Mouse (Mus musculus) liver, adult (tissue): ENCODE data around the gene Olfr710.
"Not testable (repeated sequence)": the region's sequence is repeated elsewhere in the genome, so short reads cannot be mapped to it uniquely, and the experiment has no call there.

Experiments used
- GATA4 ChIP-seq: IDR thresholded peaks from 2 replicates; pipeline ENCODE4 v1.6.1; 2014; ENCODE audit warnings: mild to moderate bottlenecking, low read length; ENCODE audit not compliant: insufficient replicate concordance

Olfr710 gene

DNA sequence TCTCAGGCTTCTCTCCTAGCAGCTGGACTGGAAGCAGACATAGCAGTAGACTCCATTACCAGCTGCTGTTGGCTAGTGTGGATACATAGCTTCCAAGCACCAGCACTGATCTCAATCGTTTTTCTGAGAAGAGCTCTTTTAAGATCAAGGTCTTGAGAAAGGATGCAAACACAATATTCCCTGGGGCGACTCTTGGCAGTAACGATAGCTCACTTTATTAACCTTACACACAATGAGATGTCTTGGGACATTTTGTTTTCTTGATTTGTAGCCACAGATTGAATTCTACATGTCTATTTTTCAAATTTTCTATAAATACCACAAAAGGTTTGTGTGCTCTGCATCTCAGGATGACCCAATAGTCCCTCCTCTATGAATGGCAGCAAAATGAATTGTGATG lies at the start of gene Olfr710:
Gene Olfr710 (minus strand): TSS at position 101 of the 400 bp plus-strand sequence.
- TF ChIP-seq GATA4, result no peak

DNA sequence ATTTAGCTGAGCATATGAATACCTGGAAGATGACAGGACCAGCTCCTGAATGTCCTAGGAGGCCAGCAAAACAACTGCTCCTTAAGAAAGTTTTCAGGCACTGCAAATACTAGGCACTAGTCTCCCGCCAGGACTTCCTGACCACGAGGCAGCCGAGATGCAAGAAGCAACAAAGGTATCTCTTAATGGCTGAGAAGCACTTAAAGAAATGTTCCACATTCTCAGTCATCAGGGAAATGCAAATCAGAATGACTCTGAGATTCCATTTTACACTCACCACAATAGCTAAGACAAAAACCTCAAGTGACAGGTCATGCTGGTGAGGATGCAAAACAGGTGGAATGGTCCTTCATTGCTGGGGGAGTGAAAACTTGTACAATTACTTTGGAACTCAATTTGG lies 37.1 kb upstream of the Olfr710 start:
- TF ChIP-seq GATA4, result no peak

DNA sequence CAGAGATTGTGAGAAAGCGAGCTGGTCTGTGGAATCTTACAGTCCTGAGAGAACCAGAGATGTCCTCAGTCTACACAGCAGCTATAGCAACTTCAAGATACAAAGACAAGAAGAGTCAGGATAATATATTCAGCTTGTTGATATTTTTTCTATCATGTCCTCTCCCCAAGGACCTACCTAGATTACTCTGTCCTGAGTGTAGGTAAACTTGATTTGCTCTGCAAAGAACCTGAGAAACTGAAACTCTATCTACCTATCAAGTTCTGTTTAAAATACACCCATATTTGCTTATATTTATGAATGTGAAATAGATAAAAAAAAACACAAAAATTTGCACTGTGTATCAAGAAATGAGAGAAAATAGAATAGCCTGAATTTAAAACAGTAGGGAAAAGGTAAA lies 27.2 kb upstream of the Olfr710 start, which contains the start of gene Olfr711:
Gene Olfr711 (minus strand): TSS at position 101 of the 400 bp plus-strand sequence.
- TF ChIP-seq GATA4, result no peak

DNA sequence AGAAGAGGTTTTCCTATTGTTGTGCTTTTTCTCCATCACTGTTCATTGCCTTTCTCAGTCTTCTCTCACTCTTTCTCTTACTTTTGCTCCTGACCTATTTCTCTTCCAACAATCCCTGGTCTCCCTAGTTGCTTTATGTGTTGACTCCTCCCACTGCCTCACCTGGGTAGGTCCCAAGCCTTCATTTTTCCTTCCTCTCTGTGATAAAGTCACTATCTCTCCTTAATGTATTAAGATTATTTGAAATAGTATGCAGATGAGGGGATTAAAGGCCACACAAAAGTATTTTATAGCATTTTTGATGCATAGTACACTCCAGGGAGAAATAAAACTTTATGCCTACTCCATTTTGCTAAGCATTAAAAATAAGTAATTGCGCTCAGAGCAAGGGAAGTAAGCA lies 15.7 kb upstream of the Olfr710 start, which contains the start of gene Olfr6:
Gene Olfr6 (minus strand): TSS at position 101 of the 400 bp plus-strand sequence.
- TF ChIP-seq GATA4, result no peak

DNA sequence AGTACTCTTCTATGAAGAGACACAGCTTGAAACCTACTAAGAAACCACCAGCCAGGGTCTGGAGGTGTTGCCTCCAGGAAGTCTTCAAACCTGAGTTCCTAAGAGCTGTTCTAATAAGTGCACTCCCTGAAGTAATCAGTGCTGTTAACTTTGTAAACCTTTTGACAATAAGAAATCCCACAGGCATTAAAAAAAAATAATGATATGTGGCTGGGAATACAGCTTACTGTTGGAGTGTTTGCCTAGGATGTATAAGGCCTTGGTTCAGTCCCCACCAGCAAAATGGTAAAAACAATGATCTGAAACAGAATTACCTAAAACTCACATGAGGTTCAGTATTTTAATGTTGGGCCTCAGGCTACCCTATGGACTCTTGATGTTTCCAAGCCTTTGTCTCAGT lies 16.0 kb downstream of the Olfr710 start, which contains the start of gene Olfr709-ps1:
Gene Olfr709-ps1 (minus strand): TSS at position 101 of the 400 bp plus-strand sequence.
- TF ChIP-seq GATA4, result no peak

DNA sequence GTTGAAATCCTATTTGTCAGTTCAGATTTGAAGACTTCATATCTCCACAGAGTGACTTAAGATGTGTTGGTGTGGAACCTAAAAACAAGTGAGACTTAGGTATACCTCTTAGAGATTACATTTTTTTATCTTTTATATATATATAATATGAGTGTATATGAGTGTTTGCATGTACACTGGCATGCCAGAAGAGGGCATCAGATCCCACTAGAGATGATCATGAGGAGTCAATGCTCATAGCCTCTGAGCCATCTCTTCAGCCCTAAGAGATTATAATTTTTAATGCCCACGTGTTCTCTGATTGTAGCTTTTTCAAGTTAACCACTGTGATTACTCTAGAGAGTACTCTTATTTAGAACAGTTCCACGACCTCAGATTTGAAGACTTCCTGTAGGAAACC lies 40.4 kb downstream of the Olfr710 start, which contains the start of gene Olfr1532-ps1:
Gene Olfr1532-ps1 (plus strand): TSS at position 326 of the 400 bp plus-strand sequence.
- TF ChIP-seq GATA4, result no peak

DNA sequence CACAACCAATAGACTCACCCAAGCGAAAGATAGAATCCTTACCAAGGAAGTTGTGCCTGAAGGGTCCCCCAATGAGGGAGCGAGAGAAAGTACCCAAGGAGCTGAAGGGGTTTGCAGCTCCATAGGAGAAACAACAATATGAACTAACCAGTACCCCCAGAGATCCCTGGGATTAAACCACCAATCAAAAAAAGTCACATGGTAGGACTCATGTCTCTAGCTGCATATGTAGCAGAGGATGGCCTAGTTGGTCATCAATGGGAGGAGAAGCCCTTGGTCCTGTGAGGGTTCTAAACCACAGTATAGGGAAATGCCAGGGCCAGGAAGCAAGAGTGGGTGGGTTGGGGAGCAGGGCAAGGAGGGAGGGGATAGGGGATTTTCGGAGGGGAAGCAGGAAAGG lies 47.0 kb downstream of the Olfr710 start, which contains the start of gene Olfr707:
Gene Olfr707 (minus strand): TSS at position 101 of the 400 bp plus-strand sequence.
- TF ChIP-seq GATA4, result not testable (repeated sequence)
